Mouse (Mus musculus) testis, adult 2 months (tissue): ENCODE measurements around the gene Capn10. TPM values are rescaled to one million over a fixed set of nuclear protein-coding genes. Genes with fewer than 3 reads are reported as not detected.

Source experiments
- H3K27ac ChIP-seq: fragments of 200-500 bp; 2 replicates; pipeline ENCODE4 v1.5.1; 2012; ENCODE audit warnings: low read depth, low read length; ENCODE audit not compliant: control insufficient read depth, insufficient read depth
- H3K27me3 ChIP-seq: fragments of 200-500 bp; 2 replicates; pipeline ENCODE4 v1.6.1; 2012; ENCODE audit warnings: mild to moderate bottlenecking, low read length, moderate library complexity; ENCODE audit not compliant: control insufficient read depth, insufficient read depth
- H3K36me3 ChIP-seq: fragments of 200-500 bp; 2 replicates; pipeline ENCODE4 v1.6.1; 2012; ENCODE audit warnings: mild to moderate bottlenecking, low read length; ENCODE audit not compliant: control insufficient read depth, insufficient read depth
- H3K4me1 ChIP-seq: fragments of 200-500 bp; 2 replicates; pipeline ENCODE4 v1.6.1; 2012; ENCODE audit warnings: low read length; ENCODE audit not compliant: control insufficient read depth, insufficient read depth
- H3K4me3 ChIP-seq: fragments of 200-500 bp; 2 replicates; pipeline ENCODE4 v1.5.1; 2012; ENCODE audit warnings: low read depth, mild to moderate bottlenecking, low read length, moderate library complexity, mixed read lengths; ENCODE audit not compliant: control insufficient read depth
- CTCF ChIP-seq: fragments of 200-500 bp; IDR thresholded peaks from 2 replicates; pipeline ENCODE4 v1.5.1; 2012; ENCODE audit warnings: low read depth, mild to moderate bottlenecking, inconsistent platforms, low read length, moderate library complexity; ENCODE audit not compliant: control insufficient read depth, insufficient read depth, insufficient replicate concordance
- POLR2A ChIP-seq: fragments of 200-500 bp; IDR thresholded peaks from 2 replicates; pipeline ENCODE4 v1.6.1; 2012; ENCODE audit warnings: low read depth, mild to moderate bottlenecking, inconsistent platforms, low read length, moderate library complexity; ENCODE audit not compliant: control insufficient read depth
- polyA plus RNA-seq: library from polyadenylated mRNA; depleted of rRNA; stranded (reverse); fragments of >200 nt; gene quantifications from 2 replicates; pipeline ENCODE4 v1.2.3, GENCODE M21; 2012

Gene Capn10
- polyA plus RNA-seq, 1 experiment: 31.9 TPM

DNA sequence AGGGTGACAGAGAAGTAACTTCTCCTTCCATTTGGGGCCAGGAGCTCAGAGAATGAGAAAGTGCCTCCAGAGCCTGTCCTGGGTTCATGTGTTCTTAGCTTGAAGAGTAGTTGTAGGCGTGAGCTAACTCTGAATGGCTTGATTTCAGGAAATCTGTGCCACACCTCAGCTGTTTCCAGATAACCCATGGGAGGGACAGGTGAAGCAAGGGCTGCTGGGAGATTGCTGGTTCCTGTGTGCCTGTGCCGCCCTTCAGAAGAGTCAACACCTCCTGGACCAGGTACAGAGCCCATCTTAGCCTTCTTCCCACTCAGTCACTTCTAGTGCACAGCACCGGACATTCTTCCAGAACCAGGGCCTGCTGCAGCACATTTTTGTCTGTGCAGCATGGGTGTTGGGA is 3.6 kb downstream of the Capn10 start:
- TF ChIP-seq CTCF (no peak), POLR2A (no peak)
- peaks cover 9% of the 10 kb centered on the region for H3K36me3 ChIP-seq
- H3K4me1 ChIP-seq: peaks cover 9% of the 10 kb centered on the region
- no peaks in the 10 kb centered on the region for H3K27me3 ChIP-seq
- H3K4me3 ChIP-seq: no peak overlapping the region
- no peak overlapping the region for H3K27ac ChIP-seq

GRCm38 (mm10) chr1:92939746-92940145 is 5.6 kb downstream of the Capn10 start:
- Histone ChIP-seq H3K4me1 (peaks cover 4% of the 10 kb centered on the region), H3K36me3 (peaks cover 9% of the 10 kb centered on the region), H3K27ac (no peak overlapping the region), H3K27me3 (no peaks in the 10 kb centered on the region), H3K4me3 (no peak overlapping the region)
- TF ChIP-seq POLR2A: no peak

DNA sequence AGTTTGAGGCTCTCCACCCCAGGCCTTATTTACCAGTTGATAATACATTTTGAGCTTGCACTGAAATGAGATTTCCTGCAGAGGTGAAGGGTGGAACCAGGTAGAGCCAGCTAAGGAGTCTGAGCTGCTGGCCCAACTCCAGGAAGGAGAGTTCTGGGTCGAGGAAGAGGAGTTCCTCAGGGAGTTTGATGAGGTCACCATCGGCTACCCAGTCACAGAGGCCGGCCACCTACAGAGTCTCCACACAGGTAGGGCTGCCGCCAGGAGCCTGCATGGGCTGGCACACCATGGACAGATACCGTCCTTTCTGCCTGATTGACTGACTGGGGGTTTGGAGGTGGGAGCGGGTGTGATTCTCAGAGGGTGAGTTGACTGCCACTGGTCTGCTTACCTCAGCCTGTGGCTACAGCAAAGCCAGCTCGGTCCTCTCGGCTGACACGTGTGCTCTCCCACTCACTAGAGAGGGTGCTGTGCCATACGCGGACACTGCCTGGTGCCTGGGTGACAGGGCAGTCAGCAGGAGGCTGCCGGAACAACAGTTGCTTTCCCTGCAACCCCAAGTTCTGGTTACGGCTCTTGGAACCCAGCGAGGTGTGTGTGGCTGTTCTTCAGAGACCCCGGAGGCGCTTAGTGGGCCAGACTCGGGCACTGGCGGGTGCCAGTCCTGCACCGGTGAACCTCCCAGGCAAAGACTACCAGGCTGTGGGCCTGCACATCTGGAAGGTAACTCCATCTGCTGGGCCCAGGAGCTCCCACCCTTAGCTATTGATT is 9.2 kb downstream of the Capn10 start:
- no peaks in the 10 kb centered on the region for H3K4me1 ChIP-seq
- no peak overlapping the region for H3K4me3 ChIP-seq
- no peak overlapping the region for H3K27ac ChIP-seq
- TF ChIP-seq POLR2A (no peak), CTCF (no peak)
- peaks cover 11% of the 10 kb centered on the region for H3K36me3 ChIP-seq
- H3K27me3 ChIP-seq: no peaks in the 10 kb centered on the region

- TF ChIP-seq POLR2A: no peak
- TF ChIP-seq CTCF: no peak
- no peak overlapping the region for H3K27ac ChIP-seq
- H3K4me1 ChIP-seq: no peaks in the 10 kb centered on the region
- H3K36me3 ChIP-seq: peaks cover 2% of the 10 kb centered on the region
- no peak overlapping the region for H3K4me3 ChIP-seq
- H3K27me3 ChIP-seq: no peaks in the 10 kb centered on the region
These were observed 13.8 kb downstream of the Capn10 start for GRCm38 (mm10) chr1:92947966-92948365.

DNA sequence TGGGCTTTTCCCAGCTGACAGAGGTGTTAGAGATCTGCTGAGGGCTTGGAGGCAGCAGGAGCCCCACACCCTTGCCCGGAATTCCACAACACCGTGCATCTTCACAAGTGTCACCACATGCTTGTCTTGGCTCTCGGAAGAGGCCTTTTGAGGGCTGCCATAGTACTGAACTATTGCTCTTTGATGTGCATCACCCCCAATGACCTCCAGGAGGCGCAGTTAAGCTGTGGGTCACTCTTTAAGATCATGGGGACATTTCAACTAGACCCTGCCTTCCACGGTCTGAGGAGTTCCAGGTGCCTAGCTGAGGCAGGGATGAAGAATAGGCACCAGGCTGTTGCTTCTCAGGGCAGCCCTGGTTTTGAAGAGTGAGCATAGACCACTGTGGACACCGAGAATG is 15.2 kb downstream of the Capn10 start:
- H3K27ac ChIP-seq: no peak overlapping the region

DNA sequence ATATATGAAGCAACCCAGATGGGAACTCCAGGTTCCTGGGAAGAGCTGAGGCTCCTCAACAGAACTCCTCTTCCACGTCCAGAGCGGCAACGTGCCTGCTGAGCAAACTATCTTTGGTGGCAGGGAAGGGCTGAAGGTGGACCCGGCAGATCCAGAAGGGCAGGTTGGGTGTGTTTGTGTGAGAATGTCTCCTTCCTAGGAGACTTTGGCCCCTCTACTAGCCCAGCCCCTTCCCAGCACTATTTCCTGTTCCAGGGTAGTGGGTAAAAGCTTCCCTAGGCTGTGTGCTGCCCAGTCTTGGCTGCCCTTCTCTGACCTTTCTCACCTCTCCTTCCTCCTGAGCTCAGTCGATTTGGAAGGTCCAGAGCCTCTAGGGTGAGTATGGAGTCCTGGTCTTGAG is 16.4 kb downstream of the Capn10 start, which contains the start of gene Gpr35:
Gene Gpr35 (plus strand): TSS at position 259 of the 400 bp plus-strand sequence.
- Histone ChIP-seq H3K36me3 (peaks cover 2% of the 10 kb centered on the region), H3K4me3 (no peak within 1 kb of the TSS), H3K27ac (no peak within 1 kb of the TSS), H3K27me3 (no peaks in the 10 kb centered on the region), H3K4me1 (no peaks in the 10 kb centered on the region)
- no peak for TF ChIP-seq POLR2A
- TF ChIP-seq CTCF: no peak

More for the DNA sequence above, 15.2 kb downstream of the Capn10 start:
- H3K27me3 ChIP-seq: no peaks in the 10 kb centered on the region
- H3K4me3 ChIP-seq: no peak overlapping the region
- peaks cover 2% of the 10 kb centered on the region for H3K36me3 ChIP-seq
- TF ChIP-seq CTCF (peak; percentile 15; the same call in 1 of the 2 replicates), POLR2A (no peak)
- no peaks in the 10 kb centered on the region for H3K4me1 ChIP-seq

- Histone ChIP-seq H3K4me3 (no peak overlapping the region), H3K27ac (no peak overlapping the region), H3K4me1 (no peaks in the 10 kb centered on the region), H3K36me3 (no peaks in the 10 kb centered on the region; the same call in 1 of the 2 replicates), H3K27me3 (no peaks in the 10 kb centered on the region)
- no peak for TF ChIP-seq CTCF
- TF ChIP-seq POLR2A: no peak
These were observed 19.5 kb downstream of the Capn10 start for GRCm38 (mm10) chr1:92953641-92954040.
